Mouse (Mus musculus) retina, postnatal 7 days (tissue): ENCODE data around the gene Hacd3.
"Not testable (repeated sequence)": the region's sequence is repeated elsewhere in the genome, so short reads cannot be mapped to it uniquely, and the experiment has no call there.

Source experiments
- DNase-seq: peaks from one replicate; pipeline ENCODE4 v3.0.0-alpha.2; 2012; ENCODE audit warnings: low read depth, low spot score

The Hacd3 gene

GRCm38 (mm10) chr9:65020991-65021886, at the start of gene Hacd3:
Hacd3 (minus strand) TSS chr9:65021693.
- DNase-seq: peak; percentile 87

GRCm38 (mm10) chr9:65070587-65070986, 49.1 kb upstream of the Hacd3 start:
- DNase-seq: no peak

GRCm38 (mm10) chr9:65064251-65064650, 42.8 kb upstream of the Hacd3 start:
- DNase-seq: no peak

- DNase-seq: no peak
These were observed 29.5 kb upstream of the Hacd3 start for GRCm38 (mm10) chr9:65050981-65051380.

- DNase-seq: no peak
These were observed 27.9 kb upstream of the Hacd3 start for GRCm38 (mm10) chr9:65049422-65049821.

- DNase-seq: no peak
These were observed 25.5 kb upstream of the Hacd3 start for GRCm38 (mm10) chr9:65046993-65047392.

- DNase-seq: no peak
These were observed 19.9 kb upstream of the Hacd3 start for GRCm38 (mm10) chr9:65041430-65041829.

- DNase-seq: no peak
These were observed 15.4 kb upstream of the Hacd3 start for GRCm38 (mm10) chr9:65036861-65037260.

GRCm38 (mm10) chr9:65036456-65036855, 15.0 kb upstream of the Hacd3 start:
- DNase-seq: no peak

- DNase-seq: peak; percentile 89
These were observed 11.0 kb upstream of the Hacd3 start, which contains the start of gene Dpp8 for GRCm38 (mm10) chr9:65032269-65033108. Dpp8 (plus strand) TSS chr9:65032414.

- DNase-seq: no peak
These were observed 10.4 kb upstream of the Hacd3 start for GRCm38 (mm10) chr9:65031894-65032268.

GRCm38 (mm10) chr9:65031355-65031754, 9.9 kb upstream of the Hacd3 start:
- DNase-seq: not testable (repeated sequence)

- no peak for DNase-seq
These were observed 6.8 kb upstream of the Hacd3 start for GRCm38 (mm10) chr9:65028313-65028712.

GRCm38 (mm10) chr9:65027241-65027640, 5.7 kb upstream of the Hacd3 start:
- no peak for DNase-seq

- DNase-seq: no peak
These were observed 2.0 kb upstream of the Hacd3 start for GRCm38 (mm10) chr9:65023447-65023846.

GRCm38 (mm10) chr9:65022580-65023135, 1.2 kb upstream of the Hacd3 start:
- DNase-seq: no peak

GRCm38 (mm10) chr9:65021887-65022579, 540 bp upstream of the Hacd3 start:
- no peak for DNase-seq

- DNase-seq: no peak
These were observed 1.4 kb downstream of the Hacd3 start for GRCm38 (mm10) chr9:65020128-65020527.

GRCm38 (mm10) chr9:65019146-65019545, 2.3 kb downstream of the Hacd3 start:
- no peak for DNase-seq

GRCm38 (mm10) chr9:65018588-65019121, 2.8 kb downstream of the Hacd3 start:
- DNase-seq: no peak

- DNase-seq: no peak
These were observed 3.6 kb downstream of the Hacd3 start for GRCm38 (mm10) chr9:65017896-65018295.
